7 mouse cellular contexts compared by ENCODE assay signal in genomic region chr5:114597222-114597621, GRCm38 (mm10). TPM values are rescaled to one million over a fixed set of nuclear protein-coding genes. Genes with fewer than 3 reads are reported as not detected.
DNase-seq lines count a peak whose midpoint lies in the region; ATAC-seq and TF ChIP-seq lines count a peak whose summit lies in the region.

No protein-coding gene starts in this region.

- no peak for DNase-seq in kidney, adult 11 months
- no peak for DNase-seq in embryonic facial prominence, embryonic 10.5 days (ENCODE audit: low spot score)
- no peak for DNase-seq in layer of hippocampus, adult 9-10 months (ENCODE audit: low spot score)
- DNase-seq in forebrain, embryonic 10.5 days (ENCODE audit: extremely low spot score, low spot score): no peak

- H3K9ac ChIP-seq in kidney, embryonic 16.5 days (replicated peaks; ENCODE audit: low read length): 0 out of 2 replicates have a peak overlapping the region, but pooled peaks have one; percentile 18
- no peak overlapping the region for H3K9ac ChIP-seq in stomach, embryonic 15.5 days

- ATAC-seq in kidney, embryonic 16.5 days (ENCODE audit: low FRiP score, low TSS enrichment): no peak
- no peak for ATAC-seq in stomach, embryonic 15.5 days (ENCODE audit: insufficient read depth, low FRiP score, low read depth)

- no peaks in the 10 kb centered on the region for H3K9me3 ChIP-seq in kidney, embryonic 16.5 days (ENCODE audit: low read length)
- no peaks in the 10 kb centered on the region for H3K9me3 ChIP-seq in E14TG2a.4 (ENCODE audit: low read length)
- no peaks in the 10 kb centered on the region for H3K9me3 ChIP-seq in embryonic facial prominence, embryonic 10.5 days
- H3K9me3 ChIP-seq in stomach, embryonic 15.5 days: no peaks in the 10 kb centered on the region
- no peaks in the 10 kb centered on the region for H3K9me3 ChIP-seq in forebrain, embryonic 10.5 days

- peaks cover 72% of the 10 kb centered on the region for H3K4me1 ChIP-seq in kidney, embryonic 16.5 days (ENCODE audit: insufficient read depth, low read length)
- peaks cover 69% of the 10 kb centered on the region for H3K4me1 ChIP-seq in E14TG2a.4 (replicated peaks; ENCODE audit: low read depth, low read length)
- peaks cover 56% of the 10 kb centered on the region for H3K4me1 ChIP-seq in embryonic facial prominence, embryonic 10.5 days
- peaks cover 46% of the 10 kb centered on the region for H3K4me1 ChIP-seq in stomach, embryonic 15.5 days
- peaks cover 57% of the 10 kb centered on the region for H3K4me1 ChIP-seq in forebrain, embryonic 10.5 days

- no peak overlapping the region for H3K4me3 ChIP-seq in kidney, embryonic 16.5 days (ENCODE audit: low read length)
- H3K4me3 ChIP-seq in E14TG2a.4 (replicated peaks; ENCODE audit: low read length): peak overlapping the region; percentile 54
- H3K4me3 ChIP-seq in embryonic facial prominence, embryonic 10.5 days: no peak overlapping the region
- H3K4me3 ChIP-seq in stomach, embryonic 15.5 days (replicated peaks): no peak overlapping the region
- H3K4me3 ChIP-seq in forebrain, embryonic 10.5 days: no peak overlapping the region

- H3K4me2 ChIP-seq in kidney, embryonic 16.5 days (replicated peaks; ENCODE audit: low read depth, low read length): 0 out of 2 replicates have a peak overlapping the region, but pooled peaks have one; percentile 14
- H3K4me2 ChIP-seq in stomach, embryonic 15.5 days: no peak overlapping the region

- peaks cover 3% of the 10 kb centered on the region; the same call in 1 of the 2 replicates for H3K36me3 ChIP-seq in kidney, embryonic 16.5 days (ENCODE audit: insufficient read depth, low read length)
- H3K36me3 ChIP-seq in E14TG2a.4 (ENCODE audit: insufficient read depth, low read length): peaks cover 15% of the 10 kb centered on the region
- H3K36me3 ChIP-seq in embryonic facial prominence, embryonic 10.5 days (replicated peaks): peaks cover 19% of the 10 kb centered on the region
- no peaks in the 10 kb centered on the region for H3K36me3 ChIP-seq in stomach, embryonic 15.5 days
- peaks cover 23% of the 10 kb centered on the region for H3K36me3 ChIP-seq in forebrain, embryonic 10.5 days (replicated peaks)

- no peaks in the 10 kb centered on the region for H3K27me3 ChIP-seq in kidney, embryonic 16.5 days (ENCODE audit: insufficient read depth, low read length)
- H3K27me3 ChIP-seq in E14TG2a.4 (ENCODE audit: insufficient read depth, low read length): no peaks in the 10 kb centered on the region
- H3K27me3 ChIP-seq in embryonic facial prominence, embryonic 10.5 days (replicated peaks; ENCODE audit: low read depth, poor library complexity, severe bottlenecking): no peaks in the 10 kb centered on the region
- no peaks in the 10 kb centered on the region for H3K27me3 ChIP-seq in stomach, embryonic 15.5 days (replicated peaks)
- no peaks in the 10 kb centered on the region; the same call in 1 of the 2 replicates for H3K27me3 ChIP-seq in forebrain, embryonic 10.5 days (ENCODE audit: poor library complexity, severe bottlenecking)

- TF ChIP-seq CTCF in E14TG2a.4 (conservative IDR thresholded peaks at IDR 0.05; ENCODE audit: low read length): no peak

- 22% methylated on average over 8 of the region's 8 CpGs for WGBS in kidney, embryonic 16.5 days
- WGBS in embryonic facial prominence, embryonic 10.5 days: 66% methylated on average over 8 of the region's 8 CpGs
- 34% methylated on average over 8 of the region's 8 CpGs for WGBS in stomach, embryonic 15.5 days
- 75% methylated on average over 8 of the region's 8 CpGs for WGBS in forebrain, embryonic 10.5 days

- peak overlapping the region; percentile 45 for H3K27ac ChIP-seq in kidney, embryonic 16.5 days (ENCODE audit: low read length)
- peak overlapping the region; percentile 70 for H3K27ac ChIP-seq in embryonic facial prominence, embryonic 10.5 days (replicated peaks)
- peak overlapping the region; percentile 28 for H3K27ac ChIP-seq in stomach, embryonic 15.5 days
- H3K27ac ChIP-seq in forebrain, embryonic 10.5 days: no peak overlapping the region

RNA-seq across cellular contexts. Expression of gene Fam222a, which starts 29.4 kb away (rescaled TPM):
- polyA plus RNA-seq in kidney, embryonic 16.5 days (2015; fragmentation: Nextera tagmentation; extraction: Ambion mirVana): 4.1 and 4.5 TPM in 2 replicates
- 2.3 and 3.8 TPM in 2 replicates for polyA plus RNA-seq in embryonic facial prominence, embryonic 10.5 days (2016; fragmentation: Nextera tagmentation; extraction: Ambion mirVana)
- 2.9 and 3.8 TPM in 2 replicates for polyA plus RNA-seq in stomach, embryonic 15.5 days (2015; fragmentation: Nextera tagmentation; extraction: Ambion mirVana)
- 3.9 and 4.1 TPM in 2 replicates for polyA plus RNA-seq in forebrain, embryonic 10.5 days (2016; fragmentation: Nextera tagmentation; extraction: Ambion mirVana)
